Mouse (Mus musculus) heart, embryonic 12.5 days (tissue): ENCODE results near the gene Hint3. TPM values are rescaled to one million over a fixed set of nuclear protein-coding genes. Genes with fewer than 3 reads are reported as not detected.
"Not testable (repeated sequence)": the region's sequence is repeated elsewhere in the genome, so short reads cannot be mapped to it uniquely, and the experiment has no call there.

ENCODE experiments used
- ATAC-seq: fragments of 200-750 bp; cut with Nextera tagmentation; 2 replicates; pipeline ENCODE4 v1.8.0; 2017; ENCODE audit warnings: moderate TSS enrichment, moderate library complexity; ENCODE audit not compliant: insufficient number of reproducible peaks, low FRiP score
- H3K27ac ChIP-seq: fragments of 300-500 bp; sonication (generic); 2 replicates; pipeline ENCODE4 v1.5.1; 2016; ENCODE audit warnings: mild to moderate bottlenecking, moderate library complexity; ENCODE audit not compliant: poor library complexity, severe bottlenecking
- H3K27me3 ChIP-seq: fragments of 300-500 bp; sonication (generic); replicated peaks from 2 replicates; pipeline ENCODE4 v1.6.1; 2016; ENCODE audit warnings: mild to moderate bottlenecking, moderate library complexity
- H3K36me3 ChIP-seq: fragments of 300-500 bp; sonication (generic); 2 replicates; pipeline ENCODE4 v1.6.1; 2016; ENCODE audit warnings: mild to moderate bottlenecking, moderate library complexity
- H3K4me1 ChIP-seq: fragments of 300-500 bp; sonication (generic); replicated peaks from 2 replicates; pipeline ENCODE4 v1.6.1; 2016; ENCODE audit warnings: mild to moderate bottlenecking
- H3K4me2 ChIP-seq: fragments of 300-500 bp; sonication (generic); 2 replicates; pipeline ENCODE4 v1.6.1; 2016; ENCODE audit warnings: mild to moderate bottlenecking, moderate library complexity
- H3K4me3 ChIP-seq: fragments of 300-500 bp; sonication (generic); 2 replicates; pipeline ENCODE4 v1.5.1; 2016; ENCODE audit warnings: mild to moderate bottlenecking
- H3K9ac ChIP-seq: fragments of 300-500 bp; sonication (generic); 2 replicates; pipeline ENCODE4 v1.6.1; 2016; ENCODE audit warnings: mild to moderate bottlenecking, moderate library complexity
- H3K9me3 ChIP-seq: fragments of 300-500 bp; sonication (generic); replicated peaks from 2 replicates; pipeline ENCODE4 v1.6.1; 2016; ENCODE audit warnings: mild to moderate bottlenecking, moderate library complexity
- WGBS: fragments of 180-500 bp; shearing (Covaris S2); methylation state at CpG from one replicate; pipeline ENCODE4 v1.1.7; 2016; 5-methylcytosine and 5-hydroxymethylcytosine counted together
- polyA plus RNA-seq: library from polyadenylated mRNA; unstranded; fragments of >200 nt; fragmentation: Nextera tagmentation; extraction: Ambion mirVana; gene quantifications from 2 replicates; pipeline ENCODE4 v1.2.1, GENCODE M21; 2016

The Hint3 gene
- 29.2 and 32.8 TPM in 2 replicates for polyA plus RNA-seq

GRCm38 (mm10) chr10:30629513-30629912, at the start of gene Hint3:
Hint3 (minus strand) TSS chr10:30629632.
- Histone ChIP-seq H3K4me2 (no peak within 1 kb of the TSS), H3K36me3 (no peaks in the 10 kb centered on the region), H3K9ac (no peak within 1 kb of the TSS), H3K9me3 (no peaks in the 10 kb centered on the region), H3K27me3 (no peaks in the 10 kb centered on the region), H3K4me3 (no peak within 1 kb of the TSS), H3K27ac (no peak within 1 kb of the TSS), H3K4me1 (no peaks in the 10 kb centered on the region)
- ATAC-seq: no peak
- WGBS: 82% methylated on average over 3 of the region's 3 CpGs

GRCm38 (mm10) chr10:30678051-30678450, 48.6 kb upstream of the Hint3 start:
- H3K27ac ChIP-seq: no peak overlapping the region
- no peak overlapping the region for H3K4me3 ChIP-seq
- ATAC-seq: no peak
- H3K4me1 ChIP-seq: no peaks in the 10 kb centered on the region
- 78% methylated on average over 2 of the region's 2 CpGs for WGBS
- no peak overlapping the region for H3K4me2 ChIP-seq
- no peak overlapping the region for H3K9ac ChIP-seq
- H3K9me3 ChIP-seq: no peaks in the 10 kb centered on the region
- no peaks in the 10 kb centered on the region for H3K27me3 ChIP-seq
- no peaks in the 10 kb centered on the region for H3K36me3 ChIP-seq

- Histone ChIP-seq H3K27me3 (no peaks in the 10 kb centered on the region), H3K9me3 (no peaks in the 10 kb centered on the region), H3K4me3 (no peak overlapping the region), H3K4me1 (no peaks in the 10 kb centered on the region), H3K9ac (no peak overlapping the region), H3K36me3 (peaks cover 11% of the 10 kb centered on the region; the same call in 1 of the 2 replicates), H3K27ac (no peak overlapping the region), H3K4me2 (no peak overlapping the region)
- 50% methylated on average over 3 of the region's 3 CpGs for WGBS
- ATAC-seq: no peak
Observed at GRCm38 (mm10) chr10:30674825-30675224, 45.4 kb upstream of the Hint3 start.

- Histone ChIP-seq H3K9ac (no peak overlapping the region), H3K27me3 (no peaks in the 10 kb centered on the region), H3K4me2 (no peak overlapping the region), H3K4me3 (no peak overlapping the region), H3K36me3 (peaks cover 8% of the 10 kb centered on the region), H3K9me3 (no peaks in the 10 kb centered on the region), H3K4me1 (no peaks in the 10 kb centered on the region), H3K27ac (no peak overlapping the region)
- ATAC-seq: no peak
- 94% methylated on average over 2 of the region's 2 CpGs for WGBS
Observed at GRCm38 (mm10) chr10:30666580-30666979, 37.1 kb upstream of the Hint3 start.

- H3K27me3 ChIP-seq: no peaks in the 10 kb centered on the region
- no peaks in the 10 kb centered on the region for H3K9me3 ChIP-seq
- no peak overlapping the region for H3K9ac ChIP-seq
- no peak overlapping the region for H3K27ac ChIP-seq
- H3K36me3 ChIP-seq: peaks cover 23% of the 10 kb centered on the region
- WGBS: 82% methylated on average over 6 of the region's 6 CpGs
- H3K4me2 ChIP-seq: no peak overlapping the region
- no peak overlapping the region for H3K4me3 ChIP-seq
- ATAC-seq: no peak
- no peaks in the 10 kb centered on the region for H3K4me1 ChIP-seq
Observed at GRCm38 (mm10) chr10:30660564-30661328, 31.3 kb upstream of the Hint3 start.

GRCm38 (mm10) chr10:30655655-30656054, 26.2 kb upstream of the Hint3 start:
- WGBS: 20% methylated on average over 5 of the region's 5 CpGs
- H3K36me3 ChIP-seq: peaks cover 34% of the 10 kb centered on the region
- 0 out of 2 replicates have a peak overlapping the region, but pooled peaks have one; percentile 58 for H3K9ac ChIP-seq
- no peak for ATAC-seq
- H3K4me2 ChIP-seq: peak overlapping the region; percentile 60
- no peak overlapping the region for H3K27ac ChIP-seq
- H3K4me1 ChIP-seq: peaks cover 4% of the 10 kb centered on the region
- H3K27me3 ChIP-seq: no peaks in the 10 kb centered on the region
- H3K9me3 ChIP-seq: no peaks in the 10 kb centered on the region
- peak overlapping the region; percentile 34 for H3K4me3 ChIP-seq

GRCm38 (mm10) chr10:30647681-30648080, 18.2 kb upstream of the Hint3 start:
- no peak for ATAC-seq
- Histone ChIP-seq H3K4me3 (no peak overlapping the region), H3K4me2 (no peak overlapping the region), H3K4me1 (no peaks in the 10 kb centered on the region), H3K9me3 (no peaks in the 10 kb centered on the region), H3K27ac (no peak overlapping the region), H3K9ac (no peak overlapping the region), H3K27me3 (no peaks in the 10 kb centered on the region), H3K36me3 (peaks cover 24% of the 10 kb centered on the region)
- whole genome bisulfite sequencing: 81% methylated on average over 2 of the region's 2 CpGs

- Histone ChIP-seq H3K27ac (no peak overlapping the region), H3K9ac (no peak overlapping the region), H3K4me2 (no peak overlapping the region), H3K27me3 (no peaks in the 10 kb centered on the region), H3K4me3 (no peak overlapping the region), H3K9me3 (no peaks in the 10 kb centered on the region), H3K4me1 (no peaks in the 10 kb centered on the region), H3K36me3 (no peaks in the 10 kb centered on the region)
- no peak for ATAC-seq
- 73% methylated on average over 3 of the region's 3 CpGs for WGBS
Observed at GRCm38 (mm10) chr10:30638216-30638615, 8.8 kb upstream of the Hint3 start.

- H3K4me3 ChIP-seq, ATAC-seq, H3K36me3 ChIP-seq, H3K27me3 ChIP-seq, H3K27ac ChIP-seq, H3K9ac ChIP-seq, H3K9me3 ChIP-seq, H3K4me2 ChIP-seq, H3K4me1 ChIP-seq: not testable (repeated sequence)
- 82% methylated on average over 1 of the region's 1 CpGs for WGBS
Observed at GRCm38 (mm10) chr10:30636474-30637154, 7.2 kb upstream of the Hint3 start.

GRCm38 (mm10) chr10:30632718-30633117, 3.3 kb upstream of the Hint3 start:
- ATAC-seq: no peak
- no peak overlapping the region for H3K4me2 ChIP-seq
- H3K4me3 ChIP-seq: no peak overlapping the region
- H3K36me3 ChIP-seq: no peaks in the 10 kb centered on the region
- H3K4me1 ChIP-seq: no peaks in the 10 kb centered on the region
- H3K9ac ChIP-seq: no peak overlapping the region
- H3K27me3 ChIP-seq: no peaks in the 10 kb centered on the region
- H3K9me3 ChIP-seq: no peaks in the 10 kb centered on the region
- no peak overlapping the region for H3K27ac ChIP-seq
- WGBS: 90% methylated on average over 1 of the region's 1 CpGs

- no peak overlapping the region for H3K4me2 ChIP-seq
- H3K27me3 ChIP-seq: no peaks in the 10 kb centered on the region
- H3K4me1 ChIP-seq: no peaks in the 10 kb centered on the region
- no peaks in the 10 kb centered on the region for H3K36me3 ChIP-seq
- no peak overlapping the region for H3K9ac ChIP-seq
- no peak for ATAC-seq
- H3K9me3 ChIP-seq: no peaks in the 10 kb centered on the region
- no peak overlapping the region for H3K27ac ChIP-seq
- H3K4me3 ChIP-seq: no peak overlapping the region
Observed at GRCm38 (mm10) chr10:30629977-30630376, 545 bp upstream of the Hint3 start.
